Mouse (Mus musculus) ES-E14 (cell line): ENCODE data around the gene Sdk2. TPM values are rescaled to one million over a fixed set of nuclear protein-coding genes. Genes with fewer than 3 reads are reported as not detected.

ENCODE experiments used
- DNase-seq: peaks from one replicate; pipeline ENCODE4 v3.0.0-alpha.2; 2013; ENCODE audit warnings: low read depth, low spot score
- H3K27ac ChIP-seq: 2 replicates; pipeline ENCODE4 v1.5.1; 2012; ENCODE audit warnings: low read depth, mild to moderate bottlenecking, low read length, moderate library complexity, mixed read lengths; ENCODE audit not compliant: poor library complexity, insufficient read depth, severe bottlenecking
- H3K36me3 ChIP-seq: 2 replicates; pipeline ENCODE4 v1.6.1; 2012; ENCODE audit warnings: mild to moderate bottlenecking, low read length, moderate library complexity, mixed read lengths; ENCODE audit not compliant: control insufficient read depth, poor library complexity, insufficient read depth, severe bottlenecking
- H3K4me1 ChIP-seq, 2 experiments: fragments of 150-350 bp in 1 of 2; sonication (generic) in 1 of 2; 2 replicates each; pipeline ENCODE4 v1.6.1; 2012; ENCODE audit warnings: low read length in 2 of 2, mild to moderate bottlenecking in 1 of 2, mixed read lengths in 1 of 2; ENCODE audit not compliant: control insufficient read depth in 2 of 2, insufficient read depth in 2 of 2, poor library complexity in 1 of 2
- H3K4me3 ChIP-seq, 2 experiments: fragments of 150-350 bp in 1 of 2; sonication (generic) in 1 of 2; 2 replicates each; pipeline ENCODE4 v1.5.1; 2012; ENCODE audit warnings: low read length in 2 of 2, low read depth in 1 of 2, mild to moderate bottlenecking in 1 of 2, mixed read lengths in 1 of 2; ENCODE audit not compliant: insufficient read depth in 1 of 2, poor library complexity in 1 of 2, severe bottlenecking in 1 of 2
- H3K9ac ChIP-seq: 2 replicates; pipeline ENCODE4 v1.6.1; 2012; ENCODE audit warnings: low read depth, mild to moderate bottlenecking, low read length, mixed read lengths; ENCODE audit not compliant: poor library complexity, insufficient read depth, severe bottlenecking
- H3K9me3 ChIP-seq: fragments of 150-350 bp; sonication (generic); 2 replicates; pipeline ENCODE4 v1.6.1; 2012; ENCODE audit warnings: low read depth, mild to moderate bottlenecking, low read length; ENCODE audit not compliant: control insufficient read depth, insufficient read depth
- CHD2 ChIP-seq: IDR thresholded peaks from 2 replicates; pipeline ENCODE4 v1.6.1; 2014; ENCODE audit warnings: mild to moderate bottlenecking, low read depth, low read length, inconsistent platforms
- HCFC1 ChIP-seq: IDR thresholded peaks from 2 replicates; pipeline ENCODE4 v1.6.1; 2012; ENCODE audit warnings: low read length, inconsistent platforms, borderline replicate concordance; ENCODE audit not compliant: insufficient read depth
- MAFK ChIP-seq: IDR thresholded peaks from 2 replicates; pipeline ENCODE4 v1.6.1; 2014; ENCODE audit warnings: mild to moderate bottlenecking, low read depth, low read length, inconsistent platforms; ENCODE audit not compliant: insufficient read depth
- ZC3H11A ChIP-seq: IDR thresholded peaks from 2 replicates; pipeline ENCODE4 v1.6.1; 2012; ENCODE audit warnings: low read depth, mild to moderate bottlenecking, inconsistent platforms, low read length, borderline replicate concordance
- ZNF384 ChIP-seq: IDR thresholded peaks from 2 replicates; pipeline ENCODE4 v1.6.1; 2012; ENCODE audit warnings: low read depth, low read length, inconsistent platforms
- in situ Hi-C, 2 experiments: fragments of 600-800 bp; cut with MboI; formaldehyde crosslinking; loops; one replicate each; pipeline ENCODE4 v1.15.1; 2025; ENCODE audit warnings: low sequenced_read_pairs in 2 of 2, inconsistent platforms in 1 of 2; ENCODE audit not compliant: unreplicated experiment in 2 of 2
- total RNA-seq: library from RNA; depleted of rRNA; stranded (reverse); fragments of 300-350 nt; gene quantifications from 2 replicates; pipeline ENCODE4 v1.2.3, GENCODE M21; 2012

Sdk2 gene
- total RNA-seq, 1 experiment, result 2.0 TPM

GRCm38 (mm10) chr11:113903131-113903860 lies 163.6 kb downstream of the Sdk2 start:
- Histone ChIP-seq H3K27ac (no peak overlapping the region), H3K36me3 (no peaks in the 10 kb centered on the region), H3K4me3 (peak overlapping the region in 1 of 2 experiments; percentile 50; a peak in 2 of 4 replicates), H3K4me1 (peaks cover 0 to 2% of the 10 kb centered on the region in 2 experiments; a peak in 1 of 4 replicates), H3K9ac (peak overlapping the region; percentile 30; the same call in 1 of the 2 replicates), H3K9me3 (no peaks in the 10 kb centered on the region)
- TF ChIP-seq ZC3H11A, result no peak
- no peak for TF ChIP-seq HCFC1
- TF ChIP-seq ZNF384, result no peak
- no peak for TF ChIP-seq MAFK
- TF ChIP-seq CHD2, result no peak
- peak; percentile 65 for DNase-seq
- in situ Hi-C loops, result no loop called here

- Histone ChIP-seq H3K4me3 (no peak overlapping the region), H3K36me3 (no peaks in the 10 kb centered on the region), H3K27ac (no peak overlapping the region), H3K9ac (no peak overlapping the region), H3K9me3 (no peaks in the 10 kb centered on the region), H3K4me1 (peaks cover 0 to 2% of the 10 kb centered on the region in 2 experiments; a peak in 1 of 4 replicates)
- no peak for DNase-seq
- in situ Hi-C loops, result no loop called here
- TF ChIP-seq HCFC1 (no peak), ZNF384 (no peak), CHD2 (no peak), ZC3H11A (no peak), MAFK (no peak)
Measured at GRCm38 (mm10) chr11:113901906-113902305, 164.9 kb downstream of the Sdk2 start.

DNA sequence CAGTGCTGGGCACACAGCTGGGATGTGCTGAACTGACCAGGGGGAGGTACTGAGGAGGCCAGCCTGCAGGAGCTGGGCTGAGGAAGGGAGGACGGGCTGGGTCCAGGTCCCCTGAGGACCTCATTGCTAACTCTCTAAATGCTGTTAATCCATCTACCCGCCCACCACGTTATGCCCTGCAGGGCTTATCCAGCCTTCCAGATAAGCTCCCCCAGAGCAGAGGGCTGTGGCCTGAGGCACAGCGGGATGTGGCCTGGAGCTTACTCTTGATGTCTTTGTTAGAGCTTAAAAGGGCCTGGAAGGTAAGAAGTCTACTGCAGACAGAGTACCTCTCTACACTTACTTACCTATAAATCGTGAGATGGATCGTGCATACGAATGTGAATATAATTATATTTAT lies 168.2 kb downstream of the Sdk2 start:
- H3K27ac ChIP-seq, result no peak overlapping the region
- no peak for TF ChIP-seq ZNF384
- TF ChIP-seq CHD2, result no peak
- TF ChIP-seq MAFK, result no peak
- no peak for TF ChIP-seq HCFC1
- no peak for TF ChIP-seq ZC3H11A
- H3K36me3 ChIP-seq, result no peaks in the 10 kb centered on the region
- in situ Hi-C loops, result no loop called here
- H3K4me1 ChIP-seq, result peaks cover 0 to 2% of the 10 kb centered on the region in 2 experiments; a peak in 1 of 4 replicates
- no peak overlapping the region for H3K9ac ChIP-seq
- H3K9me3 ChIP-seq, result no peaks in the 10 kb centered on the region
- H3K4me3 ChIP-seq, result no peak overlapping the region
- DNase-seq, result no peak

GRCm38 (mm10) chr11:113896006-113896405 lies 170.8 kb downstream of the Sdk2 start:
- H3K9ac ChIP-seq, result no peak overlapping the region
- H3K36me3 ChIP-seq, result no peaks in the 10 kb centered on the region
- in situ Hi-C loops, result no loop called here
- no peaks in the 10 kb centered on the region for H3K9me3 ChIP-seq
- no peak for DNase-seq
- TF ChIP-seq ZC3H11A, result no peak
- no peak for TF ChIP-seq MAFK
- TF ChIP-seq HCFC1, result no peak
- TF ChIP-seq ZNF384, result no peak
- TF ChIP-seq CHD2, result no peak
- 0 out of 4 replicates have a peak, but pooled peaks cover 0 to 3% of the 10 kb centered on the region in 2 experiments for H3K4me1 ChIP-seq
- H3K4me3 ChIP-seq, result no peak overlapping the region
- no peak overlapping the region for H3K27ac ChIP-seq

- Histone ChIP-seq H3K27ac (no peak overlapping the region), H3K9me3 (no peaks in the 10 kb centered on the region), H3K9ac (no peak overlapping the region), H3K36me3 (no peaks in the 10 kb centered on the region), H3K4me3 (no peak overlapping the region), H3K4me1 (0 out of 4 replicates have a peak, but pooled peaks cover 0 to 3% of the 10 kb centered on the region in 2 experiments)
- in situ Hi-C loops, result no loop called here
- no peak for DNase-seq
- TF ChIP-seq MAFK (no peak), CHD2 (no peak), HCFC1 (no peak), ZNF384 (no peak), ZC3H11A (no peak)
Measured at GRCm38 (mm10) chr11:113892924-113893323, 173.9 kb downstream of the Sdk2 start.
